Mouse (Mus musculus): ENCODE data around the gene Zfp36l2.
A peak's percentile ranks its signal among the peaks of the same experiment; 100 is the strongest.

Zfp36l2 gene

DNA sequence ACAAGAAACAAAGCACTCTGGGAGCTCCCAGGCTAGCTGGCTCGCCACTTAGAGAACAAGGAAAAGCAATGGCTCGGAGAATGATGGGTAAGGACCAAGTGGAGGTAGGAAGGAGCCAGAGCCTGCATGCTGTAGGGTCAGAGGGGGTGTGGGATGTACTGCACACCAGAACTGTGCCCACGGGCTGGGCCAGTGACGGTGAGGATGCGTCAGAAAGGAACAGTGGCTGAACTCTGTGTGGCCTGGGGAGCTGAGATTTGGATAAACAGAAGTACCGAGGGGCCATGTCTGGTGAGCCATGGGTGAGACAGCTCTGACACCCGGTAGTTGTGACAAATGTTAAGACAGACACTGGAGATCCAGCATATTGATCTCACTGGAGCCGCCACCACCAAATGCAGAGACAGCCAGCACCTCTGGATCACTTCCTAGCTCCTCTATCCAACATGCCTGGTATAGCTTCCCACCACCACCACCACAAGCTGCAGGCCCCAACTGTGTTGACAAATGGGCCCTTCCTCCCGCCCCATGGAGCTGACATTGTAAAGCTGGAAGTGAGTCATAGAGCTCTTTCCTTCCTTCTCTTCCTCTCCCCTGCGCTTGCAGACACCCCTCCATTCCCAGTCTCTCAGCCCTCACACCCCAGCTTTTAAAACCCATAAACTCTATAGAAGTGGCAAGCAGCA, 46.8 kb downstream of the Zfp36l2 start:
- no peak for TF ChIP-seq GATA4 (IDR thresholded peaks at IDR 0.05; ENCODE audit: insufficient replicate concordance, low read length)

DNA sequence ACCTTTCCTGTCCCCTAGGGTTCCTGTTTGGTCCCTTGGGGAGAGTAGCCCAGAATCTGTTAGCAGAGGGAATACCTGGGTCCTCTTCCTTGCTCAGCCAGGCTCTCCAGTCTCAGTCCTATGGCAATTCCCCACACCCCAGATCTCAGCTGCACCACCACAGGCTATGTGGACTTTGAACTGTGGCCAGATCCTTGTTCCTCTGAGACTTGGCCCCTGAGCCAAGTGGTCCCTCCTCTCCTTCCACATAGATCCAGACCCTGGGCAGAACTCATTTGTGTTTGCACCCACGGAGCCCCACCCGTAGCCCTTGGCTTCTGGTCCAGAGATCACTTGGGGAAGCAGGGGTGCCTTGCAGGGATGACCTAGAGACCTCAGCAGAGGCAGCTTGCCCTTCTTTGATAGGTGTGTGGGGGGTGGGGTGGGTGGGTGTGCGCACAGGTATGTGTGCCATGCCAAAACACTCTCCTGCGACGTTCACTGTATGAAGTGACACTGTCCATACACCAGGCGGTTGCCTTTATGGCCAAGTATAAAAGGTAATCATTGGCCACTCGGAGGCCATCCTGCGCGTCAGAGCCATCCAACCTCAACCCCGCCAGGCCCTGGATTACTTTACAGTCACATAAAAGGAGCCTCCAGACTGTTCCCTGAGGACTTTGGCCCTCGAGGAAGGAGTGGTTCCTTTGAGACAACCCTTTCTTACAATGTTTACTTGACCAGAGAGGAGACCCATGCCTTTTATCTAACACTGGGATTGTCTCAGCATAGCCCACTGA, 50.2 kb downstream of the Zfp36l2 start:
- no peak for TF ChIP-seq GATA4 (IDR thresholded peaks at IDR 0.05; ENCODE audit: insufficient replicate concordance, low read length)

DNA sequence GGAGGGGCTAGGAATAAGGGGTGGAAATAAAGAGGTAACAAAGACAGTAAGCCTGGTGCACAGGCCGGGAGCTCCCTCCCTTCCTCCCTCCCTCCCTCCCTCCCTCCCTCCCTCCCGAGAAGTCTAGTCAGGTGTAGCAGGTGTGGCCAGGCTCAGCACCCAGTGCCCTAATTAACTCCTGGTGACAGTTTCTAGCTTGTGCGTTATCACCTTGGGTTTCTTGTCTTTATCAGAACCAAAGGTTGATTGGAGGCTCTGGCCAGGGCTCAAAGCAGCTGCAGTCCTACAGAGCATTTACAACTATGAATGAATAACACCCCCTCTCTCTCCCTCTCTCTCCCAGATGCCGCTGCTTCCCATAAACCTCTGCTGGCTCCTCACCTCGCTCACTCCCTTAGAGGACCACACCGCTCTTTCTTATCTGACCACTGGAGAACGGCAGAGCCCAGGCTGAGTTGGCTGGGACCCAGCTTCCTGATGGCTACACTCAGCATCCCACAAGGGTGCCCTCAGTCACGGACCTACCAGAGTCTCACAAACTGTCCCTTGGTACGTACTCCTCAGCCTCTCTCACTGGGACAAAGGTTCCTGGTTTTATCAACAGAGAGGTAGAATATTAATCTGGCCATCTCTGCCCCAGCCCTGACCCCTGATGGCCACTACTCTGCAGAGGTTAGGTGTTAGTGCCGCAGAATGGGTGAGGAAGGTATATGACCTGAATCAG, 50.9 kb downstream of the Zfp36l2 start:
- TF ChIP-seq GATA4 (IDR thresholded peaks at IDR 0.05; ENCODE audit: insufficient replicate concordance, low read length), result peak; percentile 80; the same call in 1 of the 2 replicates

DNA sequence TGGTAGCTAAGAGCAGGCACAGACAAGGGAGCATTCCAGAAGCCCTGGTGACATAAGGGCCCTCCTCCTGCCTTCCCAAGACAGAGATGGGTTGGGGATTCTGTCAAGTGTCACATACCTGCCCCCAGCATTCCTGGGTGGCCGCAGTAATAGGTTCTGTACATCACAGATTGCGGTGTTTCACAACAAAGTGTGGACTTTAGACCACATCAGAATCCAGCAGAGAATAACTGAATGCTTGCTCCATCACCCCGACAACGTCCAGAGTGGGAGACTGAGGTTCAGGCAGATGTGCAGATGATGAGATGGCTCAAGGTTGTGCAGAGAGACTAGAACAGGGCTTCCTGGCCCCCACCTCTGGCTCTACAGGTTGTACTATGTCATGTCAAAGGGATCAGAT, 51.5 kb downstream of the Zfp36l2 start:
- no peak for TF ChIP-seq GATA4 (IDR thresholded peaks at IDR 0.05; ENCODE audit: insufficient replicate concordance, low read length)

DNA sequence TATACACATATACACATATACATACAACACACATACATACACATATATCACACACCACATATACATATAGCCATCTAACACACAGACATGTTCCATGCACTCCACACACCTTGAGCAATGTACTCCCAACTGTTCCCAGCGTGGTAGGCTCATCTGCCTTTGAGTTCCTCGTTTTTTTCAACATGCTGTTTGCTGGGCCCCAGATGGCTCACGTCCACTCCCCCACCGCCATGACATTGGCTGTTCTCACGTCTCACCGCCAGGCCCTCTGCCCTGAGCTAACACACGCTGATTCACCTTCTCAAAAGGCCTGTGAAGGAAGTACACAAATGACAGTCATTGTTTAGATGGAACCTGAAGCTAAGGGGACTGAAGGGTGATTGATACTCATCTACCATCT, 52.5 kb downstream of the Zfp36l2 start:
- TF ChIP-seq GATA4 (IDR thresholded peaks at IDR 0.05; ENCODE audit: insufficient replicate concordance, low read length), result no peak

Measured in liver, adult (tissue).